Mouse (Mus musculus): Measurements from ENCODE around the gene Chrna10.

GRCm38 (mm10) chr7:102102241-102102640, 14.4 kb downstream of the Chrna10 start:
- TF ChIP-seq CTCF (conservative IDR thresholded peaks at IDR 0.05; ENCODE audit: low read length) (peak; percentile 8; the same call in 1 of the 2 replicates), NANOG (IDR thresholded peaks at IDR 0.05; ENCODE audit: borderline replicate concordance, low read length) (no peak), POU5F1 (IDR thresholded peaks at IDR 0.05; ENCODE audit: borderline replicate concordance, low read length) (no peak)
